Mouse (Mus musculus) T-helper 1 cell (primary cell): ENCODE measurements around the gene Nr1i3.
"Not testable (repeated sequence)": the region's sequence is repeated elsewhere in the genome, so short reads cannot be mapped to it uniquely, and the experiment has no call there.

ENCODE experiments used
- in situ Hi-C: fragments of 300-600 bp; cut with MboI, MseI; formaldehyde crosslinking; loops from one replicate; pipeline ENCODE4 v1.15.1; 2025; ENCODE audit warnings: high pct_unique_total_duplicates

The Nr1i3 gene

DNA sequence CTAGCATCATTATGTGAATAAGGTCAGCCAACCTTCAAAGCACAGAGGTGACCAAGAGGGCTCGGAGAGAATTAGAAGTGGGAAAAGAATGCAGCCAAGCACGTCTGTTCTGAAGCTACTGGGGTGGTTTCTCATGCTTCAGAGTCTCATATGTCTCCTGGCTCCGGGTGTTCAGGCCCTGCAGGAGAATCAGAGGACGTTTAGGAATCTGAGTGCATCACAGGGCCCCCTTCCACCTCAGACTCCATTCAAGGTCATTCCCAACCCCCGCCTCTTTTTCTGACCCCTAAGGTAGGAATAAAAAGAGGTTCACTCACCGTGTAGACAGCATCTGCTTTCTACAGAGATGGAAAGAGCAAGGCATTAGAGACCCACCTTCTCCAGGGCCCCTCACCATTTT, 16.0 kb downstream of the Nr1i3 start:
- in situ Hi-C loops = no loop called here

DNA sequence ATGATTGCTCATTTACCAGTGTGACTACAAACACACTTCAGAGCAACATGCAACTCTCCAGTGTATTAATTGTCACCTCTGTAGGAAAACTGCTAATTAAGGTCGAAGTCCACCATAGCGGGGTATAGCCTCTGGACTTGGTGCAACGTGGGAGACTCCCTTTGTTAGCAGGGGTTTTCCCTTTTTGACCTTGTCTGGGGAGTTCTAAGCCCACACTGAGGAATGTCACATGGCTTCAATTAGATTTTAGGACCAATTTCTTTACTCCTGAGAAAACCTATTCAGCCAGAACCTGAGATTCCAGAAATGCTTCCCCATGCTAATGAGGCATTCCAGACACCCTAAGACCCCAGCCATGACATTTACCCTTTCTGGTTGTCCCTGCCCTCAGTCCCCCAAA, 16.4 kb downstream of the Nr1i3 start:
- in situ Hi-C loops = no loop called here

DNA sequence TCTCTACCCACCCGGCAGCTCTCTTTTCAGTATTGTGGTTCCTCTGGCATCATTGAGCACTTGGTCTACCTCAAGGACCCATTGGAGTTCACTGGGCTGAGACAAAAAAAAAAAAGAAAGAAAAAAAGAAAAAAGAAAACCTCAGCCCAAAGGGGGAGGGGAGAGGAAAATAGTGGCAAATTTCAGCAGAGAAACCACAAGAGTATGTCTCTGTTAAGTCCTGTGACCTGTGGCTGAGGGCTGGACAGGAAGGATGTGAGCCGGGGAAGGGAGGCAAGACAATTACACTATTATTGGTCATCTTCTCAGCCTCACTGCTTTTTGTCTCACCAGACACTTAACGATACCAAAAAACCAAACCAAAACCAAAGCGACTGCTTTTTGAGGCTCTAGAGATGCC, 18.1 kb downstream of the Nr1i3 start:
- in situ Hi-C loops = no loop called here

DNA sequence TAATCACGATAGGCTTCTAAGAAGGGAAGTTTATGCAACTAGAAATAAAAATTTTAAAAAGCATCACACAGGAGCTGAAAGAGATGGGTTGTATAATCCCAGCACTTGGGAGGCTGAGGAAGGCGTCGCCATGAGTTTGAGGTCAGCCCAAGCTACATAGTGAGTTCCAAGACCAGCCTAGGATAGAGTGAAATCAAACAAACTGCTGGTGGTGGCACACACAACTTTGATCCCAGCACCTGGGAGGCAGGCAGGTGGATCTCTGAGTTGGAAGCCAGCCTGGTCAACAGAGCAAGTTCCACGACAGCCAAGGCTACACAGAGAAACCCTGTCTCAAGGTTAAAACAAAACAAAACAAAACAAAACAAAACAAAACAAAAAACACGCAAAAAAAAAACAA, 18.6 kb downstream of the Nr1i3 start:
- in situ Hi-C loops = no loop called here

DNA sequence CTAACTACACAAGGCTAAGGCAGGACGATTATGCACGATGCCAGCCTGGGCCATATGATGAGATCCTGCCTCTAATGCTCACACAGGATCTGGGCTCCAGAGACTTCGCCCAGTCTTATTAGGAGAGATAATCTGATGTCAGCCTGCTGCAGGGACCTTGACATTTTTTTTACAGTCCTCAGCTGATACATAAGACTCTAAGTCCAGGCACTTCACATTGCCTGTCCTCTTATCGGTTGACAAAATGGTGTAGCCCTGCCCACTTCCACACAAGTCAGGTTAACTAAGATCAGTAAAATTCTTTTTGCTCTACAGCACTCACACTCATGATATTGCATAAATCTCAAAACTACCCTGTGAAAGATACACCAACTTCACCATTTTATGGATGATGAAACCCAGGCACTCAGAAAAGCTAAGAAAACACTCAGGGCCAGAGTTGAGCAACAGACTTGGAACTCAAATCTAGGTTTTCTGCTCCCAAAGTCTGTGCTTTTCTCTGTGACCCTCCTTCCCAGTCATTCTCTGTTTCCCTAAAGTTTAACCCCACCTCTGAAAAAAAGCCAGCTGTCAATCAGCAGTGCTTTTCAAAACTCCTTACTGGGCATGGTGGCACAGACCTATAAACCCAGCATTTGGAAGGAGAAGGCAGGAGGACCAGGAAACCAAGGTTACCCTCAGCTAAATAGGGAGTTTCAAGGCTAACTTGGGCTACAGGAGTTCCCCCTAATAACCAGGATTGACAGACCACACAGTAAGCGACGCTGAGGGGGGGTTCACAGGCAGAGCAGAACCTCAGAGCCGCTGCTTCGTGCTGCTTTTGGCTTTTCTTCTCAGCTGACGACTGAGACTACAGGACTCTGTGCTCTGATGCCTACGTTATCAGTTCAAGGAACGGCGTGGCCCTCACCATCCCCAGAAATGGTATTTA, 19.3 kb downstream of the Nr1i3 start:
- in situ Hi-C loops = no loop called here

DNA sequence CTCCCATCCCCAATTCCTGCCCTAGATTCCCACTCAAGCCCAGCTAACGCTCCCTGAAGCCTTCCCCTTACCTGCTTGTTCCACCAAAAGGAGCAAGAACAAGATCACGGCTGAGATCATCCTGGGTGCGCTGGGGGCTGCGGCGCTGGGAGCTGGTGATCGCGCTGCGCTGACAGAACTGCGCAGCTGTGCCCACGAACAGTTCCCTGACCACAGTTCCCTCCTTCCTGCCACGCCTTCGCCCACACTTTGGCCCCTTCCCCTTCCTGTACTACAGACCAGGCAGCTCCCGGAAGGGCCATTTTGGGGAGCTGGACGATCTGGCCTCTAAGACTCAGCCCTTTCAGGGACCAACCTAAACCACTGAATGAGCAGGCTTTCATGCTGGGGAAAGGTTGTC, 20.4 kb downstream of the Nr1i3 start, which contains the start of gene Fcer1g:
Gene Fcer1g (minus strand): TSS at position 240 of the 400 bp plus-strand sequence.
- in situ Hi-C loops = no loop called here

DNA sequence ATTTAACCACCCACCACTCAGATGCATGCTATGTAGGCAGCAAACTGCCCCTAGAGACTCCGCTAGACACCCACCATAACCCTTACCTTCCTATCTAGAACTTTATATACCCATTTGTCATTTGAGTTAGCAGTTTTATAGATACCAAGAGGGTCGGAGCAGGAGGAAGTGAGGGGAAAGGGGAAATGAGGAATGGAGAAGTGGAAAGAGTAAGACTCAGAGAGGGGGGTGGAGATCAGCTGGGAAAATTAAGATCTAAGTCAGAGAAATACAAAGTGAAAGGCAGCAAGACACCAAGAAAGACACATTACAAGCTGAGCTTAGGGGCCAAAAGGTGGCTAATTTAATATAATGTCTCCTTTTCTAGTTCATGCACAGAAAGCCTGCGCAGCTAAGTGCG, 20.8 kb downstream of the Nr1i3 start:
- in situ Hi-C loops = no loop called here

DNA sequence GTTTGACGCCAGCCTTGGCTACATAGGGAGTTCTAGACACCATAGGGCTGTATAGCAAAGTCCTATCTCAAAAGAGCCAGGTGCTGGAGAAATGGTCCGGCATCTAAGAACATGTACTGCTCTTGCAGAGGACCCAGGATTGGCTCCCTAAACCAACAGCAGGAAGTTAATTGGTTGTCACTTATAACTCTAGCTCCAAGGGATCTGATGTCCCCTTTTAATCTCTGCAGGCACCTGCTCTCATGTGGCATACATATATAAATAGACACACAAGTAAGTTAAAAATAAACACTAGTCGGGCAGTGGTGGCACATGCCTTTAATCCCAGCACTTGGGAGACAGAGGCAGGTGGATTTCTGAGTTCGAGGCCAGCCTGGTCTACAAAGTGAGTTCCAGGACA, 22.0 kb downstream of the Nr1i3 start:
- in situ Hi-C loops = no loop called here

DNA sequence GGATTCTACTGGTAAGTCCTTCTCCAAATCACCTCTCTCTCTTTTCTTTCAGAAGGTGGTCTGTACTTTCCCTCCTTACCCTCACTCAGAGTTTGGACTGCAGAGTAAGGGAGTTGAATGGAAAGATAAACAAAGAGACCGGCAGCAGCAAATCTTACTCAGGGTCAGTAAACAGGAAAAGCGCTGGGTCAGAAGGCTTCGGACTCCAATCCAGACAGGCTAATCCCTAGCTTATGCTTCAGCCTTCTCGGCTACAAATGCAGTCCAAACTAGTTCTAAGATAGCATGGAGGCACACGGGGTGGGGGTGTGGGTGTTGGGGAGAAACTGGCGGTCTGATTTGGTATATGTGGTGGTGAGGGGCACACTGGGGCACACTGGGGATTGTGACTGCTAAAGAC, 23.7 kb downstream of the Nr1i3 start:
- in situ Hi-C loops = no loop called here

DNA sequence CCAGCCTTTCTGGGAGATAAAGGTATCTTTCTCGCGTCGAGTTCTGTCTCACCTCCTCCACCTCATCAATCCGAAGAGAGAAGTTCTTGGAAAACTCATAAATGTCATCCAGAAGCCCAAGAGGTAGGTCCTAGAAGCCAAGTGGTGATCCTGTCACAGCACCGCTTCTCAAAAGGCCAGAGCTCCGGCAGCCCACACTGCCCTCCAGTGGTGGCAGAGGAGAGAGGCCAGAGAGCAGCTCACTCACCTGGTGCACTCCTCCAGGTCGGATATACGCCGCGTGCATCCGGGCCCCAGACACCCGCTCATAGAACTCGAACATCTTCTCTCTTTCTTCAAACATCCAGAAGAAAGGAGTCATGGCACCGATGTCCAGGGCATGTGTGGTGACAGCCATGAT, 24.7 kb downstream of the Nr1i3 start:
- in situ Hi-C loops = no loop called here

DNA sequence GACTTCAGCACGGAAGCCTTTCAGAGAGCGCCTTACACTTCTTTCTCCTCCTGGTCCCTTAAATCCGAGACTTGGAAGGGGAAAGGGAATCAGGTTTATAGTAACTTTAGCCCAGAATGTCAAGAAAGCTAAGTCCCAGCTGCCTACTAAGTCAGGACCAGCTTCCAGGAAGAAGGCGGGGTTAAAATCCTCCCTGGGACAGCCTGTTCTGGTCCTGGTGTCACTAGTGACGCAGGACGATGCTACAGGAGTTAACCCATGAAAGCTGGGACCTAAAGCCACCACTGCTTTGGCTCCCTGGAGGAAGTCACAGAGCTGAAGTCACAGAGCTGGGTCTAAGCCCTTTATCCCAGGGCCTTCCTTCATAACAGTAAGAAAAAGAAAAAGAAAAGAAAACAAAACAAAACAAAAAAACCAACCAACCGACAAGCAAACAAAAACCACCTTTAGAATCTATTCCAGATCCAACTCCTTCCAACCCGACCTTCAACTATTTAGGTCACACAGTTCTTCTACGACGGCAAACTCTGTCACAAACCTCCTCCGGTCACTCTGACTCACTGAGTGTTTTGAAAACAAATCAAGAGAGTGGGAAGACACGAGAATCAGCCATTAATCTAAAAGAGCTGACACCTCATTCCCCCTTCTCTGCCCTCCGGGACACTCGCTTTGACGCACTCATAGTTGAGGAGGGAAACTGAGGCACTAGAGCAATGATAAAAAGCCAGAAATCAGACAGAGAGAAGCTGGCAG, 26.4 kb downstream of the Nr1i3 start:
- in situ Hi-C loops = no loop called here

DNA sequence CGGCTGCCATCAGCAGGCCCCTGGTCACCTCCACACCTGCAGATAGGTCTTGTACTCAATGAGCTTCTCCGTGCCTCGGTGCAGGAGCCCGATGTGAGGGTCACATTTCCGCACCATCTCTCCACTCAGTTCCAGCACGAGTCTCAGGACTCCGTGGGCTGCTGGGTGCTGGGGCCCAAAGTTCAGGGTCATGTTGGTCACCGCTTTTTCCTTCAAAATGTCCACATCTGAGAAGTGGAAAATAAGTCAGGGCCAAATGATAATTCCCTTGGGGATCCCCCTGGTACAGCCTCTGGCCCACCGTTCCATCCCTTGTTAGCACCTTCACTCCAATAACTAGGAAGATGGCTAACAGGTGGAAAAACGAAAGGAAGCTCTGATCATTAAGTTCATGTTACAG, 27.1 kb downstream of the Nr1i3 start:
- in situ Hi-C loops = no loop called here

DNA sequence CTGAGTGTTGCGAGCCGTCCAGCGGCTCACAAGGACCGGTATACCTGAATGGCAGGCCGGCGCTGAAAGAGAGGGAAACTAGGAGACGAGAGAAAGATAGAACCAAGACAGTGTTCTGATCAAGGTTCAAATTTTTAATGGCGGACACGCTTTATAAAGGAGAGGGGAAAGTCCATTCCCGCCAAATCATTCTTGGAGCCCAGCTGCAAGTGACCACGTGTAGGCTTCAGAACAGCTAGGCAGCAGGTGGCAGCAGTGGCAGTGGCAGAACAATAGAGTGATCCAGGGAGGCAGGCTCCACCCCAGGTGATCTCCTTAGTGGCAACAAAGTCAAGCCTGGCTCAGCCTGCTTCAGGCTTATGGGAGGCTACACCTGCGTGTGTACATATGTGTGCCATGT, 28.2 kb downstream of the Nr1i3 start:
- in situ Hi-C loops = not testable (repeated sequence)

DNA sequence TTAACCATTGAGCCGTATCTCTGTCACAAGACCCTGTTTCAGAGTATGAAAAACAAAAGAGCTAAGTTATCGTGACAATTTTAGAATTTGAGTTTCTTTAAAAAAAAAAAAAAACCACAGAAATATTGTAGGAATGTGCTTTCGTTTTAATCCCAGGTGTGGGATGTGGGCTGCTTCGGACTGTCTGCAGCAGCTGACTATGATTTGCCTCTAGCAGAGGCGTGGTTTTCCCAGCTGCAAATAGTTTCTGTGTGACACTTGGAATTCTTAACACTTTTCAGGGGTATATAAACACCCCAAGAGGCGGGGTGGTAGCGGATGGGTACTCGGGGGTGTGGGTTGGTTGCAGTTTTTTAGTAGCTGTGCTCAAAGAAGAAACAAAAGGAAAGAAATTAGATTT, 31.6 kb downstream of the Nr1i3 start:
- in situ Hi-C loops = no loop called here

DNA sequence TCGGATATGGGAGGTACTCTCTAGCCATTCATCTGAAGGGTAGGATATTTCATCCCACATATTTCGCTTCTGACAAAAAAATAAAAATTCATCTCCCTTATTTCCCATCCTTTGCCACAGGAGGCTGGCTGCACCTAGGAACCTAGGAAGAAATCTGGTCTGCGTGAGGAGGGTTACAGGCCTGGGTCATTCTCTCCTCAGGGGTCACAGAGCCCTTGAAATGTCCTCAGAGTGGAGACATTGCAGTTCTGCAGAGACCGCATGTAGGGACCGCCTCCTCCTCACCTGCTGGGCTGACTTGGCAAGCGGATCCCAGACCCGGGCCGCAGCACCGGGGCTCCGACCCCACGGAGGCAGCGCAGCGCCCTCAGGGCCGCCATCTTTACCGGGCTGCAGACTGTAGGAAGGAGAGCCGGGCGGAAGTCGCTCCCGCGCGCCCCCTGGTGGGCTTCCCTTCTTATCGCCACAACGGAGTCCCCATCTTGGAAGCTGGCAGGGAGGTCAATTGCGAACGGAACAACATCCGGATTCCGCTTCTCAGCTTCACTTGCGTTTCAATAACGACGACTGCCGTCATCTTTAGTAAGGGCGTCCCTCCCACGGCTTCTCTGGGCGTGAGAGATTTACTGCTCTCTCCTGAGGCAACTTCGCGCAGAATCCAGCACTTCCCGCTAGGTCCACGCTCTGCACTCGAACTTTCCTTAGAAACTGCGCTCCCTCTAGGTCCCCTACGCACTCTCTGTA, 33.1 kb downstream of the Nr1i3 start:
- in situ Hi-C loops = no loop called here

DNA sequence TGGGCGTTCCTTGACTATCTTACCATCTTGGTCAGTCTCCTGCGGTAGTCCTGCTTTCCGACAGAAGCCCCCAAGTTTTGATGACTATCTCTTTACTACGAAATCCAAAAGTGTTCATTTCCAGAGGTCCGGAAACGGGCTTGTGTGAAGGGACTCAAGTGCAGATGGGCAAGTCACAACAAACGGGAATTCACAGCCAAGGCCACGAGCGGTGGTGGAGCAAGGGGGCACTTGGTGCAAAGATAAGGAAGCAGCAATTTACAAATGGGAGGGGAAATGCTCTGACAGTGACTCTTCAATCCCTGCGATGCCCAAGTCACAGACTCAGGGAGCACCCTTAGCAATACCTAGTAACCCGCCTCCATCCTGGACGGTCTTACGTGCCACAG, 33.7 kb downstream of the Nr1i3 start:
- in situ Hi-C loops = no loop called here

DNA sequence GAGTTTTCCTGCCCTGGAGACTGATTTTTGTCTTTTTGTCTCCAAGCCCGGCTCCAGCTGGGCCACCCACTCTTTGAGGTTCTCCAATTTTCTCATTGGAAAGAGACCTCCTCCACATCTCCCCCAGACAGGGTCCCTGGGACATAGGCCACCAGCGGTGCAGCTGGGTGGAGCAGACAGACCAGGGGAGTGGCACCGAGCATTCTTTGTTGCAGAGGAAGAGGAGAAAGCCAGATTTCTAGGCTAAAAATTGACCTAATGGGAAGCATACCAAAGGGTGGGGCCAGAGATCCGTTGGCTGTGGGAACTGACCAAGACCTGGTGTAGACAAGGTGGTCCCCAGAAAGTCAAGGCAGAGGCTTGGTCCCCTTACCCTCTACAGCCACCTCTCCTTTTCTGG, 34.1 kb downstream of the Nr1i3 start:
- in situ Hi-C loops = no loop called here

DNA sequence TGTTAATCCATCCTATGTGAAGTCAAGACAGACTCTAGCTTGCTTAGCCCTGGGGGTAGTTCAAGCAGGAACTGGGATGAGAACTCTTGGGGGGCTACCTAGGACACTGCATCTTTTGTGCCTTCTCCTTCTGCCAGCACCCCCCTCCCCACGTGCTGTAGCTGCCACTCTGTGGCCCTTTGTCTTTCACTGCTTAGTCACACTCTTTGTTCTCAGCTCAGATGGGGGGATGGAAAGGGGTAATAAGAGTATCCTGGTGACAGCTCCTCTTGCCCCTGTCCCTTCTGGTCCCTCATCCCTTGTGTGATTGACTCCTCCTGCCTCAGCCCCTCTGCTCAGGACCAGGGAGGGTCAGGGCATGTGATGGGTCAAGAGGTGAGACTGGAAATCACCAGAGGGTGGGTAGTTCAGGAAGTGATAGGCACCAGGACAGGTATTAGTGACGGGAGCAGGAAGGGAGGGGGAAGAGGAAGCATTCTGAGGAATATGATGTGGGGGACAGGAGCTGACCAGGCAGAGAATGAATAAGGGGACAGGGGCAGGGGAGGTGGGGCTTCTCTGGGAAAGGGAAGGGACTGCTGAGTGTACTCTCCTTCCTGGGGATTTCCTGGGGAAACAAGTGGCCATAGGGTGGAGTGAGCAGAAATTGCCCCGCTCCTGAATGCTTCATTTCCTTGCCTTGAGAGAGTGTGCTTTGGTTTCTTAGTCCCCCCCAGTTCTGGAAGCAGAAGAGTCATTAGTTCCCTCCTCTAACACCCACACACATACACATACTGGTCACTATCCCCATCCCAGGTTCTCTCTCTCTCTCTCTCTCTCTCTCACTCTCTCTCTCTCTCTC, 34.8 kb downstream of the Nr1i3 start:
- in situ Hi-C loops = no loop called here

DNA sequence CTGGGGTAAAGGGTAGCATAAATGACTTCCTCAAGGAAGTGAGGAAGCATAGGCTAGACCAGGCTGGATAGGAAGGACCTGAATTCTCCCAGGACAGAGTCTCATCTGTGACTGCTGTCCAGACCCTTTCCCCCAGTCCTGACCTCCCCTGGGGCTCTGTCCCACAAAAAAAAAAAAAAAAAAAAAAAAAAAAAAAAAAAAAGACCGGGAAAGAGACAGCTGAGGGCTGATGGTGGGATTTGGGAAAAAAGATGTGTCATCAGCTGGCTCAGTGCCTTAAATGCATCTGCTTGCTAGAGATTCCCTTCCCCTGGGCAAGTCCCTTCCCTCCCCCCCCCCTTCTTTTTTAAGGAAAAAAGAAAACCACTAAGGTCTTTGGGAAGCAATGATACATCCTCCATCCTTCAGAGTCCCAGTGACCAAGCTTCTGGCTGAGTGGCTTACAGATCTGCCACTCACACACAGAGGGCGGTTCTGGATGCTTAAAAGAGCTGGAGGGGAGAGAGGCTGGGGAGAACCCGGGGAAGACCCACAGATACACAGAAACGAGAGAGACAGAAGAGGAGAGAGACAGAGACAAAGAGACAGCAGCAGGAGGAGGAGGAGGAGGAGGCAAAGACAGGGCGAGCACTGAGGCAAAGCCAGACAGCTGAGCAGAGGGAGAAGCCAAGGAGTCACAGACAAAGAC, 36.3 kb downstream of the Nr1i3 start, which contains the start of gene Adamts4:
Gene Adamts4 (plus strand): TSS at position 509 of the 688 bp plus-strand sequence.
- in situ Hi-C loops = no loop called here
